Mouse (Mus musculus): ENCODE data around the gene A830018L16Rik. TPM values are rescaled to one million over a fixed set of nuclear protein-coding genes. Genes with fewer than 3 reads are reported as not detected.

Gene A830018L16Rik
- polyA plus RNA-seq (2014; fragmentation: Nextera tagmentation; extraction: Ambion mirVana): 27.2 and 30.7 TPM in 2 replicates

DNA sequence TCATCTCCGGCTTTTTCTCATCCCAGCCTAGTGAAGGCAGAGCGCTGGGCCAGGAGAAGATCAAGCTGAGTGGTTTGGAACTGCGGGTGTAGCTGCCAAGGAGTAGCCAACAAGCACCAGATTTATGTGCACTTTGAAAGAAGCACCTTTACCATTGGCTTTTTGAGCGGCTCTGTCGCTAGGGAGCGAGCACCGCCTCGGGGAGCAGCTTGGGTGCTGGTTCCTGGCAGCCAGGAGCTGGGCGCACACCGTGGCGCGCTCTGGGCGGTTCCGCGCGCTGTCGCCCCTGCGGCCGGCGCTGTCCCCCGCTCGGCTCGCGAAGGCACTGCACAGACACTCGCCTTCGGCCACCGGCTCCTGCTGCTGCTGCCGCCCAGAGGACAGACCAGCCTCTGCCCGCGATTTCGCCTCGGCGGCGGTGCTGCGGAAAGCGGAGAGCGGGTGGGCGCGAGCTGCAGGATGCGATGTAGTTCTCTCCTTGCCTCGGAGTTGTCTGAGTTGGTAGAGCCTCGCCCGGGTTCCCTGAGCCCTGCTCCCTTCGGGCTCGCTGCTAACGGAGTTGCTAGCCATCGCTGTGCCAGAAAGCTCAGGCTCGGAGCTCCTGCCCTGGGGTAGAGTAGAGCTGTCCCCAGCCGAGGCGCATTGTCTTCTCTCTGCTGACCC lies at the start of gene A830018L16Rik:
TSS of gene A830018L16Rik (plus strand) at position 212 of the 663 bp plus-strand sequence.
- Histone ChIP-seq H3K27ac (ENCODE audit: low read length) (peak within 1 kb of the TSS; percentile 61; the same call in 1 of the 2 replicates), H3K27me3 (ENCODE audit: control insufficient read depth, insufficient read depth, low read length) (no peaks in the 10 kb centered on the region), H3K36me3 (ENCODE audit: control insufficient read depth, insufficient read depth, low read length) (no peaks in the 10 kb centered on the region), H3K4me2 (replicated peaks; ENCODE audit: low read depth, low read length) (peak within 1 kb of the TSS; percentile 75), H3K9ac (replicated peaks; ENCODE audit: low read depth, low read length) (peak within 1 kb of the TSS; percentile 55; the same call in 1 of the 2 replicates), H3K9me3 (ENCODE audit: control insufficient read depth, low read depth, low read length) (no peaks in the 10 kb centered on the region), H3K4me1 (ENCODE audit: control insufficient read depth, insufficient read depth, low read length) (0 out of 2 replicates have a peak, but pooled peaks cover 2% of the 10 kb centered on the region), H3K4me3 (ENCODE audit: low read depth, low read length) (peak within 1 kb of the TSS; percentile 49)
- under 1% methylated on average over 50 of the region's 50 CpGs for WGBS
- peak; percentile 94 for ATAC-seq (ENCODE audit: insufficient number of reproducible peaks, insufficient read depth, low FRiP score, low read depth)

DNA sequence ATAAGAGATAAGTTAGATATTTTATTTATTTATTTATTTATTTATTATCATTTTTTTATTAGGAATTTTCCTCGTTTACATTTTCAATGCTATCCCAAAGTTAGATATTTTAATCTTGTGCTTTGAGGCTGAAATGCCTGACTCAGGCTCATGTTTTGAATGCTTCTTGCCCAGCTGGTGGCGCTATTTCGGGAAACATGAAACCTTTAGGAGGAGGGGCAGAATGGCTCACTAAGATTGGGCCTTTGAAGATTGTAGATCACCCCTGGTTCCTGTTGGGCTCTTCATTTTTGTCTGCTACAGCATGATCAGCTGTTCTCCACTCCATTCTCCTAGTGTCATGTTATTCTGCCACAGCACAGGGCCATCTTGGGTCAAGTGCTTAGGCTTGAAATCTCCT lies 28.1 kb upstream of the A830018L16Rik start:
- Histone ChIP-seq H3K4me2 (replicated peaks; ENCODE audit: low read depth, low read length) (no peak overlapping the region), H3K4me1 (ENCODE audit: control insufficient read depth, insufficient read depth, low read length) (no peaks in the 10 kb centered on the region), H3K36me3 (ENCODE audit: control insufficient read depth, insufficient read depth, low read length) (no peaks in the 10 kb centered on the region), H3K27me3 (ENCODE audit: control insufficient read depth, insufficient read depth, low read length) (no peaks in the 10 kb centered on the region), H3K9ac (replicated peaks; ENCODE audit: low read depth, low read length) (no peak overlapping the region), H3K9me3 (ENCODE audit: control insufficient read depth, low read depth, low read length) (no peaks in the 10 kb centered on the region), H3K27ac (ENCODE audit: low read length) (no peak overlapping the region), H3K4me3 (ENCODE audit: low read depth, low read length) (no peak overlapping the region)
- WGBS: 65% methylated on average over 3 of the region's 3 CpGs
- no peak for ATAC-seq (ENCODE audit: insufficient number of reproducible peaks, insufficient read depth, low FRiP score, low read depth)

GRCm38 (mm10) chr1:11395408-11395807 lies 18.5 kb upstream of the A830018L16Rik start:
- Histone ChIP-seq H3K4me2 (replicated peaks; ENCODE audit: low read depth, low read length) (no peak overlapping the region), H3K4me3 (ENCODE audit: low read depth, low read length) (no peak overlapping the region), H3K9ac (replicated peaks; ENCODE audit: low read depth, low read length) (no peak overlapping the region), H3K9me3 (ENCODE audit: control insufficient read depth, low read depth, low read length) (no peaks in the 10 kb centered on the region), H3K4me1 (ENCODE audit: control insufficient read depth, insufficient read depth, low read length) (no peaks in the 10 kb centered on the region), H3K27me3 (ENCODE audit: control insufficient read depth, insufficient read depth, low read length) (no peaks in the 10 kb centered on the region), H3K36me3 (ENCODE audit: control insufficient read depth, insufficient read depth, low read length) (no peaks in the 10 kb centered on the region), H3K27ac (ENCODE audit: low read length) (no peak overlapping the region)
- ATAC-seq (ENCODE audit: insufficient number of reproducible peaks, insufficient read depth, low FRiP score, low read depth): no peak
- WGBS: 62% methylated on average over 4 of the region's 4 CpGs

- H3K27me3 ChIP-seq (ENCODE audit: control insufficient read depth, insufficient read depth, low read length): no peaks in the 10 kb centered on the region
- ATAC-seq (ENCODE audit: insufficient number of reproducible peaks, insufficient read depth, low FRiP score, low read depth): no peak
- H3K4me2 ChIP-seq (replicated peaks; ENCODE audit: low read depth, low read length): no peak overlapping the region
- H3K9me3 ChIP-seq (ENCODE audit: control insufficient read depth, low read depth, low read length): no peaks in the 10 kb centered on the region
- no peaks in the 10 kb centered on the region for H3K4me1 ChIP-seq (ENCODE audit: control insufficient read depth, insufficient read depth, low read length)
- WGBS: 90% methylated on average over 2 of the region's 2 CpGs
- no peak overlapping the region for H3K27ac ChIP-seq (ENCODE audit: low read length)
- no peak overlapping the region for H3K4me3 ChIP-seq (ENCODE audit: low read depth, low read length)
- no peaks in the 10 kb centered on the region for H3K36me3 ChIP-seq (ENCODE audit: control insufficient read depth, insufficient read depth, low read length)
- H3K9ac ChIP-seq (replicated peaks; ENCODE audit: low read depth, low read length): no peak overlapping the region
Measured at GRCm38 (mm10) chr1:11395996-11396736, 17.7 kb upstream of the A830018L16Rik start.

- no peak overlapping the region for H3K27ac ChIP-seq (ENCODE audit: low read length)
- H3K9me3 ChIP-seq (ENCODE audit: control insufficient read depth, low read depth, low read length): no peaks in the 10 kb centered on the region
- no peak for ATAC-seq (ENCODE audit: insufficient number of reproducible peaks, insufficient read depth, low FRiP score, low read depth)
- H3K9ac ChIP-seq (replicated peaks; ENCODE audit: low read depth, low read length): no peak overlapping the region
- H3K36me3 ChIP-seq (ENCODE audit: control insufficient read depth, insufficient read depth, low read length): no peaks in the 10 kb centered on the region
- no peaks in the 10 kb centered on the region for H3K27me3 ChIP-seq (ENCODE audit: control insufficient read depth, insufficient read depth, low read length)
- WGBS: 24% methylated on average over 2 of the region's 2 CpGs
- no peaks in the 10 kb centered on the region for H3K4me1 ChIP-seq (ENCODE audit: control insufficient read depth, insufficient read depth, low read length)
- H3K4me3 ChIP-seq (ENCODE audit: low read depth, low read length): no peak overlapping the region
- no peak overlapping the region for H3K4me2 ChIP-seq (replicated peaks; ENCODE audit: low read depth, low read length)
Measured at GRCm38 (mm10) chr1:11401159-11401558, 12.7 kb upstream of the A830018L16Rik start.

GRCm38 (mm10) chr1:11405527-11405926 lies 8.4 kb upstream of the A830018L16Rik start:
- Histone ChIP-seq H3K36me3 (ENCODE audit: control insufficient read depth, insufficient read depth, low read length) (no peaks in the 10 kb centered on the region), H3K4me1 (ENCODE audit: control insufficient read depth, insufficient read depth, low read length) (no peaks in the 10 kb centered on the region), H3K9me3 (ENCODE audit: control insufficient read depth, low read depth, low read length) (no peaks in the 10 kb centered on the region), H3K27me3 (ENCODE audit: control insufficient read depth, insufficient read depth, low read length) (no peaks in the 10 kb centered on the region), H3K27ac (ENCODE audit: low read length) (no peak overlapping the region), H3K4me2 (replicated peaks; ENCODE audit: low read depth, low read length) (no peak overlapping the region), H3K9ac (replicated peaks; ENCODE audit: low read depth, low read length) (no peak overlapping the region), H3K4me3 (ENCODE audit: low read depth, low read length) (no peak overlapping the region)
- ATAC-seq (ENCODE audit: insufficient number of reproducible peaks, insufficient read depth, low FRiP score, low read depth): no peak

DNA sequence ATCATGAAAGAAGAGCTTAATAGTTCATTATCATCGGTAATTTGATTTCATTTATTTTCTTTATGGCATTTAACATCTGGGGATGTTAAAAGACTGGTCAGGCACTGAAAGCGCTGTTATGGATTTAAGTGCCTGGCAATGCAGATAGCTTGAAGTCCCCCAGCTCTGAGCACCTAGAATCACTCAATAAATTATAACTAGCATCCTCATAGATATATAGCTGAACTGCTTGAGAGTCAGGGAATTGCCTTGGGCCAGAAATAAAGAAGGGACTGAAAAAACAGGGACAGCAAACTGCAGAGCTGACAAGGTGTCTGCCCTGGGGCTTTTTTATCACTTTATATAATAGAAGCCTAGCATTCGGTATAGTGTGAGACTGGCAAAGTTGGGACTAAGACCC lies 7.9 kb upstream of the A830018L16Rik start:
- Histone ChIP-seq H3K36me3 (ENCODE audit: control insufficient read depth, insufficient read depth, low read length) (no peaks in the 10 kb centered on the region), H3K4me3 (ENCODE audit: low read depth, low read length) (no peak overlapping the region), H3K4me2 (replicated peaks; ENCODE audit: low read depth, low read length) (no peak overlapping the region), H3K9ac (replicated peaks; ENCODE audit: low read depth, low read length) (no peak overlapping the region), H3K4me1 (ENCODE audit: control insufficient read depth, insufficient read depth, low read length) (no peaks in the 10 kb centered on the region), H3K27me3 (ENCODE audit: control insufficient read depth, insufficient read depth, low read length) (no peaks in the 10 kb centered on the region), H3K9me3 (ENCODE audit: control insufficient read depth, low read depth, low read length) (no peaks in the 10 kb centered on the region), H3K27ac (ENCODE audit: low read length) (no peak overlapping the region)
- ATAC-seq (ENCODE audit: insufficient number of reproducible peaks, insufficient read depth, low FRiP score, low read depth): no peak
- 81% methylated on average over 3 of the region's 3 CpGs for WGBS

DNA sequence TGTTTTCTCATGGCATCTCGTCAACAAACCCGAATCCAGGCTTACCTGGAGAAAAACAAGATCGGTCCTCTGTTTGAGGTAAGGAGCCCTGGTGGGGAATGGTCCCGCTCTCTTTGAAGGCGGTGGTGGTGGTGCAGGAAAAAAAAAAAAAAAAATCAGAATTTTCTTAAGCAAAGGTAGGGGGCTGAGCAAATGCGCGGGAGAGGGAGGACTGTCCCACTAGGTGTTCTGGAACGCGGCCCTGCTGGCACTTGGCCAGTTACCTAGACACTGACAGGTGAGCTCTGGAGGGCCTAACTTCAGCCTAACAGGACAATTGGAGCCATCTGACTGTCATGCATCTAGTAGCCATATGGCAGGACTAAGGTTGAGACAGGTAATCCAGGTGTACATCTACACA lies 655 bp downstream of the A830018L16Rik start:
- no peaks in the 10 kb centered on the region for H3K36me3 ChIP-seq (ENCODE audit: control insufficient read depth, insufficient read depth, low read length)
- WGBS: 4% methylated on average over 9 of the region's 9 CpGs
- no peak overlapping the region for H3K27ac ChIP-seq (ENCODE audit: low read length)
- no peaks in the 10 kb centered on the region for H3K27me3 ChIP-seq (ENCODE audit: control insufficient read depth, insufficient read depth, low read length)
- 0 out of 2 replicates have a peak, but pooled peaks cover 2% of the 10 kb centered on the region for H3K4me1 ChIP-seq (ENCODE audit: control insufficient read depth, insufficient read depth, low read length)
- H3K4me3 ChIP-seq (ENCODE audit: low read depth, low read length): peak overlapping the region; percentile 49
- H3K9me3 ChIP-seq (ENCODE audit: control insufficient read depth, low read depth, low read length): no peaks in the 10 kb centered on the region
- ATAC-seq (ENCODE audit: insufficient number of reproducible peaks, insufficient read depth, low FRiP score, low read depth): 0 out of 2 replicates have a peak, but pooled peaks have one; percentile 12
- H3K4me2 ChIP-seq (replicated peaks; ENCODE audit: low read depth, low read length): peak overlapping the region; percentile 75
- peak overlapping the region; percentile 55; the same call in 1 of the 2 replicates for H3K9ac ChIP-seq (replicated peaks; ENCODE audit: low read depth, low read length)

Measured in stomach, embryonic 14.5 days (tissue).